Mouse (Mus musculus) adrenal gland, adult (tissue): ENCODE results near the gene Ddc.

ENCODE experiments used
- DNase-seq, 2 experiments: peaks; one replicate each; pipeline ENCODE4 v3.0.0; 2022 to 2023; ENCODE audit warnings: low spot score in 1 of 2; ENCODE audit not compliant: inconsistent age in 2 of 2

Gene Ddc

DNA sequence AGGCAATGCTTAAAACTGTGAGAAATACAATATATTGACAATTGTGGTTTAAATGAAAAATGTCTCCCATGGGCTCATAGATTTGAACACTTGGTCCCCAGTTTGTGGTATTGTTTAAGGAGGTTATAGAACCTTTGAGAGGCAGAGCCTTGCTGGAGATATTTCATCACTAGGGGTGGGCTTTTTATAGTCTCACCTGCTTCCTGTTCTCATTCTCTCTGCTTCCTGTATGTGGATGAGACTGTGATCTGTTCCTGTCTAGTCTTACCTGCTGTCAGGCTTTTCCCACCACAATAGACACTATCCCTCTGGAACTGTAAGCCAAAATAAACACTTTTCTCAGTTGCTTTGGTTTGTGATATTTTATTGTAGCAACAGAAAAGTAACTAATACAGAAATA, 71.5 kb downstream of the Ddc start:
- DNase-seq: no peak

DNA sequence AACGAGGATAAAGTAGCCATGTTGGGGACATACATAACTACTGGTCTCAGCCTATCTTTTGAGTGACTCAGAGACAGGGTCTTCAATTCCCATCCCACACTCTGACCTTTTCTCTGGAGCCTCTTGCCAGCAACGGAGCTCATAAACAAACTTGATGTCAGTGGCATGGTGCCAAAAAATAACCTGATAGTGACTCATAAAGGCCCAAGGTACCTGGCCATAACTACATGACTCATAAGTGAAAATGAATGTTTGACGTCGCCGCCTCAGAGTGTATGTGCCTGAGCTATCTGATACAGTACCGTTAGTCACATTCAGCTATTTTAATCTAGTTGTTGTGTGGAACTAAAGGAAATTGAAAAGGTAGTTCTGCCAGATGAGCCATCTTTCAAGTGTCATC, 72.3 kb downstream of the Ddc start:
- DNase-seq: peak; percentile 41 to 85

DNA sequence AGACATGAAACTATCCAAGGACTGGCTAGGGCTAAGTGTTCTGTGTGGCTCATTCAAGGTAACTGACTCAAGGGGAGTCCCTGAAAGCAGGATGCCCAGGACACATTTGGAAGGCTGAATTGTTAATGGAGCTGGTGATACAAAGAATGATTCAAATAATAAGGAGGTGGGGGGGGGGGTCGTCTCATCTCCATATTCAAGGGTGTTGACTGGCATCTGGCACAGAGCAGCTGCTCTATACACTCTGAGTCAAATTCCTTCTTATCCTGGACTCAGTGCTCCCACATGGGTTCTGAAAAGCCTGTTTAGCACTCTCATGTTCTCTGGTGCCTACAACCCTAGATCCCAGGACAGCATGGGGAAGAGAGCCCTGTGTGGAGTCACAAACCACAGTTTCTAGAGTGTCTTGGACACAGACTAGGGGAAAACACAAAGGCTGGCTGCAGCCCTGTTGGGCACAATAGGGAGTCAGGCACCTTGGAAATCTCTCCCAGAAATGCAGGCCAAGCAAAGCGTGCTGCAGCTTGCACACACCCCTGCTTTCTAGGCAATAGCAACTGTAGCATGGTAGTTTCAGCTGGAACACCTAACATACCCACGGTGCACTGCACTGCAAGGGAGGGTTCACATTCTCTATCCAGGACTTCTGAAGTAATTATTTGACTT, 72.8 kb downstream of the Ddc start:
- peak in 1 of 2 experiments; percentile 77 for DNase-seq

DNA sequence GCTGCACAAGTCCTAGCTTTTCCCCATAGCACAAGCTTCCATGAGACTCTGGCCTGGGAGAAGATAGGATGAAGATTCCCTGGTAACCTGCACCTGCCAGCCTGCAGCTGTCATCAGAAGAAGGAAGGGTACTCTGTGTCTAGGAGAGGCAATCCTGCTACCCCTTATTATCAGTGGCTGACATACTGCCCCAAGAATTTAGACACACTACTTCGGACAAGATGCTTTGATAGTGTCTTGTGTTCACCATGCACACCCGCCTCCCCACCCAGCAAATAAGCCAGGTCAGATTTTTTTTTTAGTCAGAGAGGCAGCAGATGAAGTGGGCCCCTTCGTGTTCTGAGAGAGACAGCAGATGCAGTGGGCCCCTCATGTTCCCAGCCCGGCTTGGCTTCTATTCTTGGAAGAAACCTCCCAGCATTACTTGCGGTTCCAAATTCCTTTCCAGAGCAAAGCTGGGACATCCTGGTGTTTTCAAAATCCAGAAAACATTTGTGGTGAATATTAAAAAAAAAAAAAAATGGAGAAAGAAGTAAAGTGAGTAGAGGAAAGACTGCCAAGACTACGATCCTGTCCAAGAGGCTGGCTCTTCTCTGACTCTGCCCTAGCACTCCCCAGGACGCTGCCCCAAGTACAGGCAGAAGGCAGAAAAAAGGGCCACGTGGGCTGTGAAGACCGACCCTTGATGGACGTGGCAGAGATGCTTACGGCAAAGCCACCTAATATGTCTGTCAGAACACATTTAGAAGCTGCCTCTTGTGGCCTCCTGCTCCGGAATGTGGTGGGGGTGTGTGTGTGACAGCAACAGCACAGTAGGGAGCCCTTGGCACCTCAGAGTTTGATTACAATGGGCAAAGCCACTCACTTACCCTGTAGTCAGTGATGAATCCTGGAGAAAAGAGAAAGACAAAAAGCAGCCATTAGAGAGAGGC, 73.7 kb downstream of the Ddc start:
- peak in 1 of 2 experiments; percentile 83 for DNase-seq

DNA sequence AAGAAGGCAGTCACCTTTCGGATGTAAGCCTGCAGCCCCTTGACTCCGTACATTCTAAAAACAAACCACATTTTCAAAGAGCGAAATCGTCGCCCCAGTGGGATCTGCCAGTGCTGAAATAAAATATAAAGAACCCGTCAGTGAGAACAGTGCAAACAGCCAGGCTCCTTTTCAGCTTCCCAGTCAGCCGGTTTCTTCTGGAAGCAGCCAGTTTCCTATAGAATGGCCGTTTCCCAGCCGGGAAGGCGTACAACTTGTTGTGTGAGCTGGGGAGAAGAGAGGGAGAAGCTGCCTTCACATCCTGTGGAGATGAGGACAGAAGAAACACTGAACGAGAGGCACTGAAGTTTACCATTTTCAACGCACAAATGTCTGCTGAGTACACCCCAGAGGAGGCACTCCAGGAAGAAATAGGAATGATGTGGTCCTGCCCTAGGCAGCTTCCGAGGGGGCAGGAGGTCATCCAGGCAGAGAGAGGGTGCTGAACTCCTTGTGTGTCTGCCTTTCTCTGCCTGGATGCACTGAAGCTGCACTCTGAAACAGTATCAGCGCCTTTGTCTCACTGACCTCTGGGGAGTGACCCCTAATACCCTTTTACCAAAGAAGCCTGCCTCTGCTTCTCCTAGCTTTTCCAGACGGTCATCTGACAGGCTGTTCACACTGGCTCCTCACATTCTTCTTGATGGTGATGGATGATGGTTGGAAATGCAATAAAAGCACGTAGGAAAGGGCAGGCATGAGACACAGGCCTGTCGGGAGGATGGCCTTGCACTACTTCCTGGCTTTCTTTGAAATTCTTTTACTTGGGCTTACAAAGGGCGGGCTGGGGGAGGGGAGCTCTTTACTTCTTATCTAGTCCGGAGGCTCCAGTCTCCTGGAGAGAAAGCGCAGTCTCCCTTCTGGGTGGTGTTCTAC, 75.5 kb downstream of the Ddc start:
- DNase-seq: peak; percentile 73 to 92

DNA sequence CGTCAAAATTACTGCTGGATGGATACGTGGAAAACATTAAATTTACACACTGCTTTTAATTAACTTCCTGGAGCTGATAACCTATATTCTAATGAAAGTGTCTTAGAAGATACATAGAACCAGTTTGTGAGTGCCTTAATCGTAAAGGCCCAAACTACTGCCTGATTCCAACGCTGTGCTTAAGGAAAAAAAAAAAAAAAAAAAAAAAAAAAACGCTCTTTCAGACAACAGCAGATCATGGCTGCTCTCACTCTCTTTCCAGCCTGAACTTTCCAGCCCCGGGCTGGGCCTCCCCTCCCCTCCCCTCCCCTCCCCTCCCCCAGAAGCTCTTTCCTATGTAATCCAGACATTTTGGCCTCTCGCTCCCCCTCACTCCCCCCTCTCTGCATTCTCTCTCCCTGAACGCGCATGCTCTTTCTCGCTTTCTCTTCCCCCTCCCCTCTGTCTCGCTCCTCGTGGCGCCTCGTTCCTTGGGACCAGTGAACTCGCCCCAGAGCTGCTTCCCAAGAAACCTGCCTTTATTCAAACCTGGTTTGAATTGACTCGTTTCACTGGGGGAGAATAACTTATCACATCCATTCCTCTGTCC, 76.5 kb downstream of the Ddc start:
- DNase-seq: peak in 1 of 2 experiments; percentile 71

DNA sequence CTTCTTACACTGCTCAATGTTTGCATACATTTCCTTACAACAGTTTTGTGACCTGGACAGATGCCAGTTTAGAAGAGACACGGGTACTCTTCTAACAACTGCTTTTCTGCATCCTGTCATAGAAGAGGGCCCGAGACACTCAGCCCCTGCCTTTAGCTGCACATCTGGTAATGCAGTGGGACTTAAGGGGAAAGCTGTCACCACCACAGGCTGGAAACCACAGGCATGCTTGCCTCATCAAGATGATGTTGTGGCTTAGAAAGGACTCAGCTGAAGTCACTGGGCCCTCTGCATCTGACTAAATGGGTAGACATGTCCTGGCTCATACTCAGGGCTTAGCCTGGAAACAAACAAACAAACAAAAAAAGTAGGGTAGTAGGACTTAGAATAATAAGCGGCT, 77.2 kb downstream of the Ddc start:
- DNase-seq: no peak

DNA sequence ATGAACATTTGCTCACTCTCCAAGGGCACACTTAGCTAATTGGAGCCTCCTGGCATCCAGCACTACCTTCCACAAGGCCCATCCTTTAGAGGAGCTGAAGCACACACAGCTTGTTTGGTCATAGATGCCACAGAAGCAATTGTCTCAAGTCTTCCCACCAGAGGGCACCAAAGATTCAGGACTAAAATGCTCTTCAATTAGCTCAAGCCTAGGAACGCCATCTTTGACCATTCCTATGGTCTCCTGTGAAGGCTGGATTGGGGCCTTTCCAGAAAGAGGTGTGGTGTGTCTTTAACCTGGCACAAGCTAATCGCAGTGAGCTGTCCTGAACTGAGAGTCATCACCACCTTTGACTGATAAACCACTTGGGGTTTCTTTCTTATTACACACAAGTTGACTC, 77.7 kb downstream of the Ddc start:
- peak; percentile 81 to 95 for DNase-seq

DNA sequence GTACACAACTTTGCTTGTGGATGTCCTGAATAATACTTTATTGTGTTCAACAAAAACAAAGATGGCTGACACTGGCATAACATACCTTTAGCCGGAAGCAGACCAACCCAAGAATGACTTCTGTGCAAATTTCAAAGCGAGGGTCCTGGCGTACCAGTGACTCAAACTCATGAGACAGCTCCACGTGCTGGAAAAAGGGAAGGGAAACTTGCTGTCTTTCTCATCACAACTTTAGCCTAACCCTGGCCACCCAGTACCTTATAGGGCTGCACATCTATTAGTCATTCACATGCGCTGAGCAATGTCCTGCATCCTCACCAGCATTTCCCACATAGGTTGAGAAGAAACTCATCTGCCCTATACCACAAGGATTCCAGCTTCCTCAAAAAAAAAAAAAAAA, 78.7 kb downstream of the Ddc start:
- DNase-seq: no peak

DNA sequence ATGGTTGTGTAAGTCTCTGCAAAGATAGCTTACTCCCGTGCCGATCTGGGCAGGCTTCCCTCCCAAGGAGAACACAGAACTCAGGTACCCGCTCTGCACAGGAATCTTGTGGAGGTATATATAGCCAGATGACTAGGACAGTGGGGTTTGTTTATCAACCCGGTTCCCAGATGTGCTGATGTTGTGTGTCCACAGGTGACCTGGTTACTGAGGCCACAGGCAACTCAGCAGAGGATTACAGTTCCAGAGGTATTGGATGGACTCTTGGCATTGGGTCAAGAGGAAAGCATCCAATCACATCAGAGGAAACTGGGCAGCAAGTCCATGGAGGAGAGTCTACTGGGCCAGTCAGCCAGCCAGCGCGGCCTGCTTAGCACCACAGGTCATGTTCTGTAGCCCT, 79.1 kb downstream of the Ddc start:
- DNase-seq: no peak

DNA sequence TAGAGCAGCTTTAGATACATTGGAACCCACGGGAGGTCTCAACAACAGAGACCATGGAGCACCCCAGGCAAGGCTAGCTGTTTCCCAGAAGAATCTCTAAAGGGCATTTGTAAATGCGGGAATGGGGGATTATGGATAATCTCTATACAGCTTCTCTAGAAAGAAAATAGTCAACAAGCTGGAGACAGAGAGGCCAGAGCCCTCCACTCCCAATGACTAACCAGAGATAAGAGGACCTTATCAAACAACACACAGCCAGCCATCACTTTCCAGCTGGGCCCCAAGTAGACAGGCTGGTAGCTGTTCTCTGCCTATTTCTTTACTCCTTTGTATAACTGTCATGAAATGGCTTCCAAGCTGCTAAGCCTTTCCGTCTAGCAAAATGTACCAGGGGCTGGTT, 82.2 kb downstream of the Ddc start:
- DNase-seq: no peak

DNA sequence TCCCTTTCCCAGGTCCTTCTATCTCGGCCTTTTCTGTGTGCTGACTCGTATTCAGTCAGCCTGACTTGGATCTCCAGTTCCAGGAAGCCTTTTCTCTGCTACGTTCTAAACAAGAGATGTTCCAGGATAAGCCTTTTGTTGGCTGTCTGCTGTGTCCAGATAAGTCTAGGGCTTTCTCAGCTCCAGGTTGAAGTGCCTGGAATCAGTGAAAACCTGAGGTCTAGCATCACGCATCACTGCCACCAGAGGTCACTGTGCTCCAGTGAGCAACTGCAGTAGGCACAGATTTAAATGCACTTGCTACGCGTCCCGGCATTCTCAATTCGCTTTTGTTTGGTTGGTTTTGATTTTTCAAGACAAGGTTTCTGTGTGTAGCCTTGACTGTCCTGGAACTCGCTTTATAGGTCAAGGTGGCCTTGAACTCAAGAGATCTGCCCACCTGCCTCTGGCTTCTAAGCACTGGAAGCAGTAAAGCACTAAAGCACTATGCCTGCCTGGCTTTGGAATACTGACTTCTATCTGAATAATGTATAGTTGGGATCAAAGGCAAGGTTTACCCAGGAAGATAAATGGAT, 86.0 kb downstream of the Ddc start:
- peak; percentile 72 to 92 for DNase-seq

DNA sequence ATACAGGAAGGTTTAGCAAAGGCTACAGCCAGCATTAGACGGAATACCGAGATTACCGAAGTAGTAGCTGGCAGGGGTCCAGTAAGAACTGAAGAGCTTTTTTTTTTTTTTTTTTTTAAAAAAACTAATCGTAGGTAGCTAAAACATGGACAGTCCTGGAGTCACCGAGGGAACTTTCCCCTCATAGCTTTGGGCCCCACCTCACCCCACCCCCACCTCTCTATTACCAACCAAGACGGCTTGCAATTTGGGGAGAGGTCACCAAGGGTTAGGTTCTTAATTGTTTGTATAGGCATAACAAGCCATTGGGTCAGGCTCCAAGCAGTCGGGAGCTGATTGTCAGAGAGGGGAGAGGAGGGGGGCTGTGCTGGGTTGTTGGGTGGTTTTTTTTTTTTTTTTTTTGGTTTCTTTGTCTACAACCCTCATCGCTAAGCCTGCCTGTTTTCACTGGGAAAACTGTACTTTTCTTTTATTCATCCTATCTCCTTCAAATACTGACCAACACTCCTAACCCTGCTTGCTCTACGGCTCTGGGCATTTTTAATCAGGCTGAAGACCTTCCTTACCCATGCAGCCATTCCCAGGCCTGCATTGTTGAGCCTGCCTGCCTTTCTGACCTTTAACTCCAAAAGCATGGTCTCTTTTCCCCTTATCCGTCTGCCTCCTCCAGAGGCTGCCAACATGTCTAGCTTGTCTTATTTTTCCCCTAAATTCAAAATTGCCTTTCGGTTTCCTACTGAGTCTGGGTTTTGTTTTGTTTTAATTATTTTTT, 88.4 kb downstream of the Ddc start:
- peak in 1 of 2 experiments; percentile 26 for DNase-seq

DNA sequence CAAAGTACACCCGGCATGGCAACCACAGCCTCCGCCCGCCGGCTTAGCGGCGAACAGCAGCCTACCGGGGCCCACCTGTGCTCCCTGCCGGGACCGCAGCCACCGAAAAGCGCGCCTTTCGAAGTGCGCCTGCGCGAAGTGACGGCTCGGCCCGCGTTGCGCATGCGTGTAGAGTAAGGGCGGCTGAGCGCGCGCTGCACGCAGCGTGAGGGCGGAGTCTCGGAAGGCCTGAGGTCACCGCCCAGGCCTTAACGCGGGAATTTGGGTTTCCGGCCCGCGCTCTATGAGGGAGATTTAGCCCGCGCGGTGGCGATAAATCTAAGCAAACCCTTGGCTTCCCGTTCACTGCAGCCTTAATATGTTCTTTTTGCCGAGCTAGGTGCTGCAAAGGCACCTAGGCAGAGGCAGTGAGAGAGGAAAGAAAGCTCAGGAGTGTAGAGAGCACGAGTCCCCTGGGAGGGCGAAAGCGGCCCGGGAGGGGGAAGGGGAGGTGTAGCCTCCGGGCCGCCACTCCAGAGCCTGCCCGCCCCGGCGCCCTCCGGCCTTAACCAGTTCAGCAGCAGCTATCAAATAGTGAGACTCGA, 89.0 kb downstream of the Ddc start, which contains the start of gene Fignl1:
Gene Fignl1, minus strand, starts transcription at position 143 of the 584 bp plus-strand sequence.
- DNase-seq: peak; percentile 97 to 99

DNA sequence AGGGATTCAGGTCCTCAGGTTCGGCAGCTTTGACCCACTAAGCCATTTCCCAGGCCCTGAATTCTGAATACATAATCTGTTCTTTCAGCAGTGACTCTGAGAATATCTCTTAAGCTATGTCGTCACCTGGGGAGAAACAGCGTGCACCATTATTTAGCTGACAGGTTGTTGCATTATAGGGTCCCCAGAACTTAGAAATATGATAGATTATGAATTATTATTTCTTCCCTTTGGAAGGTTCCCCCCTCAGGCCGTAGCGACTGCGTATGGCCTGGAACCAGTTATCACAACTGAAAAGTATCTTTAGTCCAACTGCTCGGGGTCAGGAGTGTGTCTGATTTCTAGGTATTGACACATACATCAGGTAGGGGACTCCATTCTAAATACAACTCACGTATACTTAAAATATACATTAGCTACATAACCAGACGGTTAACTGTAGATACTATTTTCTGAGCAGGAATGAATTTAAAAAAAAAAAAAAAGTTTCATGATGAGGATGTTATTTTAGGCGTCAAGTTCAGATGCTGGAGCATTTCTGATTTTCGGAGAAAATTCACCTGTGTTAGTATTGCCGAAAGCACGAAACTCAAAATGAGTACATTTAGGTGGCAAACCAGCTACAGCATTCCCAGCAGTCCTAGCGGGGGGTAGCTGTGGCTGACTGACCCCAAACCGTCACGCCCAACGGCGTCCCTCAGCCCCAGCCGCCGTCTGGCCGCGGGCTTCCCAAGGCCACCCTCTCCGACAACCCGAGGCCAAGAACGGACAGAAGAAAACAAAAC, 89.7 kb downstream of the Ddc start:
- DNase-seq: peak in 1 of 2 experiments; percentile 30

DNA sequence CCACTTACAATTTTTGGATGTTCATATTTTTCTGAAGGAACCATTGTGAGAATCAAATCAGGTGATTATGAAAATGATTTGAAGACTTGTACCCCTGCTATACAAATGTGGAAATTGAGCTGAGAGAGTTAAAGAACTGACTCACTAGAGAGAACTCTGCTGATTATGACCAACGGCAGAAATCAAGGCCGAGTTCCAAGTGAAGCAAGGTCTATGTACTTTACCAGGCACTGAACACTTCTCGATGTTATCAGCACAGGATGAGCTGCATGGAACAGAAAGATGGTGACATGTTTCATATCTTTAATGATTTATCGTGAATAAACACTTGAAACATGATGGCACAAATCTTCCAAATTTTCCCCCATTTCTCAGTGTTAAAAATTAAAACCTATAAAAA, 92.0 kb downstream of the Ddc start:
- peak in 1 of 2 experiments; percentile 72 for DNase-seq

DNA sequence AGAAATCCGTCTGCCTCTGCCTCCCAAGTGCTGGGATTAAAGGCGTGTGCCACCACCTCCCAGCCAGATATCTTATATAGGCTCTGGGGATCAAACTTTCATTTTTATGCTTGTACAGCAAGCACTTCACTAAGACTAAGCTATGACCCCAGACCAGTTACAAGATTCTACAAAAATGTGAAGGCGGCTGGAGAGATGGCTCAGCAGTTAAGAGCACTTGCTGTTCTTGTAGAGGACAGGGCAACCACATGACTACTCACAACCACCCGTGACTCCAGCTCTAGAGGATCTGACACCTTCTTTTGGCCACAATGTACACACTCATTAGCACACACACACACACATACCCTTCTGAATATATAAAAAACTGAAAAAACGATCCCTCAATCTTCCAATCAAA, 93.5 kb downstream of the Ddc start:
- DNase-seq: no peak

DNA sequence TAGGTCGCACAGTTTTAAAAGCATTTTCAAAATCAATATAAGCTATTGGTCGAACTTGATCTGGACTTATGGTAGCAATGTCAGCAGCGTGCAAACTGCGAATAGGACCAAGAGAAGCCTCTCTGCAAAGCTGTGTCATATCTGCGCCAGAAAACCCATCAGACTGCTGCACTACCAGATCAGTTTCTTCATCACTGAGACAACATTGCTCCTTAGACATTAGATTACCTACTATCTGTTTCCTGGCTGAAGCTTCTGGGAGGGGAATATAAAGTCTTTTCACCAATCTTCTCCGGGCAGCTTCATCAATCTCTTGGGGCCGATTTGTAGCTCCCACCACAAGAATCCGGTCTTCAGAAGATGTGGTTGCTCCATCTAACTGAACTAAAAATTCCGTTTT, 96.9 kb downstream of the Ddc start:
- no peak for DNase-seq

DNA sequence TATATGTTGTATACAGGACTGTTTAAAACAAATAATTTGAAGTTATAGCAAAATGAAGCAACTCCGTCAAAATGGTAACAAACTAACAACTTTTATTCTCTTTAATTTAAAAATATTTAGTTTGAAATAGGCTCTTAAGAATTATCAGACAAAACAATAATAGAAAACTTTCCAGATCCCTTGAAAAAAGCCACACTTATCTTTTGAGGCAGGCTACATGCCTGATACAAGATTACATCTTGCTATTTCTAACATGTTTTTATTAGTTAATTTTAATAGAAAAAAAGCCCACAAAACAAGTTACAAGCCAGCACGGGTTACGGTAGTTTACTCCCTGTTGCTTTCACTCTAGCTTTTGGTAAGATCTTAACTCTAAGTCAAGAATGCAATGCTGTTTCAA, 97.6 kb downstream of the Ddc start:
- DNase-seq: no peak
